Mouse (Mus musculus) heart, adult 2 months (tissue): ENCODE data around the gene Mea1.

Source experiments
- CTCF ChIP-seq: fragments of 200-600 bp; IDR thresholded peaks from 2 replicates; pipeline ENCODE4 v1.8.1; 2022; ENCODE audit warnings: antibody characterized with exemption, mild to moderate bottlenecking, moderate library complexity
- EP300 ChIP-seq: fragments of 200-500 bp; IDR thresholded peaks from 2 replicates; pipeline ENCODE4 v1.6.1; 2011; ENCODE audit warnings: low read depth, low read length, control low read depth; ENCODE audit not compliant: insufficient read depth

DNA sequence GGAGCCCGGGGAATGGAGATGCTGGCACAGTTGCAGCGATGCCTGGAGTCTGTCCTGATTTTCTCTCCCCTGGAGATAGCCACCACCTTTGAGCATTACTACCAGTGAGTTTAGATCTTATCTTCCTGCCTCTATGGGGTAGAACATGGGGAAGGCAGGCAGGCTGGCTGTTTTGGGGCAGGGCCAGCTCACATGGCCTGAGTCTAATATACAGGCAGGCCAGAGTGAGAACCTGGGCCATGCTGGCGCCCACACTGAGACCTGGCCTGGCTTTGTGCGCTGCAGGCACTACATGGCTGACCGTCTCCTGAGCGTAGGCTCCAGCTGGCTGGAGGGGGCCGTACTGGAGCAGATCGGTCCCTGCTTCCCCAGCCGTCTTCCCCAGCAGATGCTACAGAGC lies 17.2 kb upstream of the Mea1 start:
- TF ChIP-seq EP300 (no peak), CTCF (no peak)
